Mouse (Mus musculus) brain, embryonic 14.5 days (tissue): ENCODE measurements at regions not wholly inside any gene's neighbourhood (a gene's known extent, or its start where the extent isn't known, plus 50 kb on each side); places are given as distances from the start of the nearest gene placed in this dataset.

Experiments used
- CTCF ChIP-seq: fragments of 200-500 bp; IDR thresholded peaks from 2 replicates; pipeline ENCODE4 v1.5.1; 2012; ENCODE audit warnings: inconsistent platforms, mild to moderate bottlenecking, moderate library complexity, borderline replicate concordance; ENCODE audit not compliant: insufficient read depth, insufficient read length; ENCODE audit errors: extremely low read depth
- POLR2A ChIP-seq: fragments of 200-500 bp; IDR thresholded peaks from 2 replicates; pipeline ENCODE4 v1.6.1; 2012; ENCODE audit warnings: mild to moderate bottlenecking, inconsistent platforms, borderline replicate concordance; ENCODE audit not compliant: poor library complexity, insufficient read depth, insufficient read length, severe bottlenecking; ENCODE audit errors: extremely low read depth

GRCm38 (mm10) chr2:138809767-138810166 is 553.4 kb downstream of the Btbd3 start:
- TF ChIP-seq POLR2A (no peak), CTCF (no peak)
